Mouse (Mus musculus) intestine, postnatal 0 days (tissue): ENCODE data around the gene Pakap. TPM values are rescaled to one million over a fixed set of nuclear protein-coding genes. Genes with fewer than 3 reads are reported as not detected.

ENCODE experiments used
- ATAC-seq: fragments of 200-750 bp; cut with Nextera tagmentation; 2 replicates; pipeline ENCODE4 v1.8.0; 2017; ENCODE audit warnings: mild to moderate bottlenecking, moderate TSS enrichment, moderate library complexity
- H3K27ac ChIP-seq: fragments of 300-500 bp; sonication (generic); 2 replicates; pipeline ENCODE4 v1.5.1; 2014; ENCODE audit warnings: mild to moderate bottlenecking, low read depth, low read length, moderate library complexity
- H3K27me3 ChIP-seq: fragments of 300-500 bp; sonication (generic); replicated peaks from 2 replicates; pipeline ENCODE4 v1.6.1; 2014; ENCODE audit warnings: low read length, mixed read lengths; ENCODE audit not compliant: control insufficient read depth, insufficient read depth
- H3K36me3 ChIP-seq: fragments of 300-500 bp; sonication (generic); 2 replicates; pipeline ENCODE4 v1.6.1; 2014; ENCODE audit warnings: mild to moderate bottlenecking, moderate library complexity; ENCODE audit not compliant: control insufficient read depth, insufficient read depth
- H3K4me1 ChIP-seq: fragments of 300-500 bp; sonication (generic); replicated peaks from 2 replicates; pipeline ENCODE4 v1.6.1; 2014; ENCODE audit warnings: antibody characterized with exemption, low read length, mixed read lengths; ENCODE audit not compliant: control insufficient read depth, insufficient read depth
- H3K4me2 ChIP-seq: fragments of 300-500 bp; sonication (generic); replicated peaks from 2 replicates; pipeline ENCODE4 v1.6.1; 2014; ENCODE audit warnings: low read depth, mild to moderate bottlenecking, moderate library complexity
- H3K4me3 ChIP-seq: fragments of 300-500 bp; sonication (generic); 2 replicates; pipeline ENCODE4 v1.5.1; 2014; ENCODE audit warnings: low read depth, low read length
- H3K9ac ChIP-seq: fragments of 300-500 bp; sonication (generic); 2 replicates; pipeline ENCODE4 v1.6.1; 2014; ENCODE audit warnings: mild to moderate bottlenecking, low read depth, low read length
- H3K9me3 ChIP-seq: fragments of 300-500 bp; sonication (generic); 2 replicates; pipeline ENCODE4 v1.6.1; 2016; ENCODE audit warnings: mixed run types; ENCODE audit not compliant: control insufficient read depth
- CTCF ChIP-seq: sonication (generic); IDR thresholded peaks from 2 replicates; pipeline ENCODE4 v1.5.1; 2016; ENCODE audit warnings: low read depth, mild to moderate bottlenecking, control low read depth, antibody characterized with exemption, moderate library complexity
- WGBS: fragments of 180-500 bp; shearing (Covaris S2); extraction: QIAGEN DNeasy Blood & Tissue Kit; methylation state at CpG from one replicate; pipeline ENCODE4 v1.1.7; 2014; 5-methylcytosine and 5-hydroxymethylcytosine counted together
- polyA plus RNA-seq: library from polyadenylated mRNA; unstranded; fragments of >200 nt; fragmentation: Nextera tagmentation; extraction: Ambion mirVana; gene quantifications from 2 replicates; pipeline ENCODE4 v1.2.1, GENCODE M21; 2015

The Pakap gene
- polyA plus RNA-seq, 1 experiment from 2014 or later = 8.6 TPM

DNA sequence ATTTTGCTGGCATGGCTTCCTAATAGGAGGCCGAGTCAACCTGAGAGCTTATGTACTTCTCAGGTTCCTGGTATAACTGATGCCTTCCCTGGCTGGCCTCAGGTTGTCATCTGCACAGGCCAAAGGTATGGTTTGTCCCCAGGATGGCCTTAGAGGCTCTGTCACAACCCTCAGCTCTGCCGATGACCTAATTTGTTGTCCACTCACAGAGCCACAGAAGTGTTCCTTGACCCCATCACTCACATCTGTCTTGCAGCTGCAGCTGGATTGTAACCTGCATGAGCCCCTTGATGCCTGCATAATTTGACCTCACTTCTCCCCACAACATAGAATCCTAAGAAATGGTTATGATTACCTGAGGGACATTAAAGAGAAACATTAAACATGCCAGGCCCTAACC lies 56.8 kb downstream of the Pakap start:
- no peaks in the 10 kb centered on the region for H3K9me3 ChIP-seq
- no peak overlapping the region for H3K4me2 ChIP-seq
- 89% methylated on average over 2 of the region's 2 CpGs for WGBS
- H3K4me3 ChIP-seq = no peak overlapping the region
- ATAC-seq = no peak
- H3K27me3 ChIP-seq = no peaks in the 10 kb centered on the region
- TF ChIP-seq CTCF = no peak
- no peak overlapping the region for H3K27ac ChIP-seq
- no peaks in the 10 kb centered on the region for H3K4me1 ChIP-seq
- H3K9ac ChIP-seq = no peak overlapping the region
- H3K36me3 ChIP-seq = no peaks in the 10 kb centered on the region

DNA sequence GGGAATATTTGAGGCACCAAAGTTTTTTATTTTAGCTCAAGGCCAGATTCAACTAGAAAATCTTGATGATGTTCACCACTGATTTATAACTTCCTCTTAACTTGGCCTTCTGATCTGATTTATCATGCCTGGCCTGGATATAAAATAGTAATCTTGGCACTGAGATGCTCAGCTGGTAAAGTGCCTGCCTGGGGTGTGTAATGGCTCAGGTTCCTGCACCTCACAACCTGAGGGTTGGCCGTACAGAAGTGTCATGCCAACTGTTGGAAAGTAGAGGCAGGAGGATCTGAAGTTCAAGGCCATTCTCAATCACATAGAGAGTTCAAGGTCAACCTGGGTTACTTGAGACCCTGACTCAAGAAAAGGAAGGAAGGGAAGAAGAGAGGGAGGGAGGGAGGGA lies 57.3 kb downstream of the Pakap start:
- Histone ChIP-seq H3K27me3 (no peaks in the 10 kb centered on the region), H3K4me2 (no peak overlapping the region), H3K4me3 (no peak overlapping the region), H3K9ac (no peak overlapping the region), H3K27ac (no peak overlapping the region), H3K36me3 (no peaks in the 10 kb centered on the region), H3K9me3 (no peaks in the 10 kb centered on the region), H3K4me1 (no peaks in the 10 kb centered on the region)
- ATAC-seq = no peak
- no peak for TF ChIP-seq CTCF
- WGBS = 74% methylated on average over 1 of the region's 1 CpGs

- no peaks in the 10 kb centered on the region for H3K4me1 ChIP-seq
- no peak for ATAC-seq
- no peaks in the 10 kb centered on the region for H3K27me3 ChIP-seq
- H3K27ac ChIP-seq = no peak overlapping the region
- H3K4me2 ChIP-seq = no peak overlapping the region
- no peak for TF ChIP-seq CTCF
- H3K36me3 ChIP-seq = no peaks in the 10 kb centered on the region
- no peak overlapping the region for H3K4me3 ChIP-seq
- H3K9me3 ChIP-seq = no peaks in the 10 kb centered on the region
- WGBS = 67% methylated on average over 1 of the region's 1 CpGs
- no peak overlapping the region for H3K9ac ChIP-seq
Observed at GRCm38 (mm10) chr4:57625756-57626155, 57.8 kb downstream of the Pakap start.

- no peak overlapping the region for H3K27ac ChIP-seq
- no peak overlapping the region for H3K9ac ChIP-seq
- H3K4me1 ChIP-seq = no peaks in the 10 kb centered on the region
- no peak overlapping the region for H3K4me2 ChIP-seq
- H3K9me3 ChIP-seq = no peaks in the 10 kb centered on the region
- no peaks in the 10 kb centered on the region for H3K36me3 ChIP-seq
- H3K4me3 ChIP-seq = no peak overlapping the region
- TF ChIP-seq CTCF = no peak
- ATAC-seq = no peak
- no peaks in the 10 kb centered on the region for H3K27me3 ChIP-seq
- 96% methylated on average over 5 of the region's 5 CpGs for WGBS
Observed at GRCm38 (mm10) chr4:57626921-57627320, 58.9 kb downstream of the Pakap start.

DNA sequence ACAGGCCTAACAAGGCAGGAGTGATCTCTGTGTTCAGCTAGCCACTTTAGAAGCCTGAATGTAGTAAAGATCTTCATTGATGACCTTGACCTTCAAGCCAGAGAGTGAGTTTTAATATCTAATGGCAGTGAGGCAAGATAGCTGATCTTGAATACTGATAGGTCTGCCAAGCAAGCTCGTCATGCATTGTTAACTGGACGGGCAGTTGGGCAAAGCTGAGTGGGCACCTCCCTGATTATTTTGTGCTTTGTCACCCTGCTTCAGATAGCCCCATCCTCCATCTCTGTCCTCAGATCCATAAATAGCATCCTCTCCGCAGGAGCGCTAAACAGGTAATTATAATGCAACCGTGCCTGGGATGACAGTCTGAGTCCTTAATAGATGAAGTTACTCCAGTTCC lies 64.4 kb downstream of the Pakap start:
- no peak for TF ChIP-seq CTCF
- ATAC-seq = no peak
- no peaks in the 10 kb centered on the region for H3K36me3 ChIP-seq
- no peak overlapping the region for H3K4me2 ChIP-seq
- no peak overlapping the region for H3K27ac ChIP-seq
- H3K4me3 ChIP-seq = no peak overlapping the region
- H3K4me1 ChIP-seq = no peaks in the 10 kb centered on the region
- H3K9me3 ChIP-seq = no peaks in the 10 kb centered on the region
- no peak overlapping the region for H3K9ac ChIP-seq
- H3K27me3 ChIP-seq = no peaks in the 10 kb centered on the region
- WGBS = 90% methylated on average over 5 of the region's 5 CpGs

- Histone ChIP-seq H3K4me1 (no peaks in the 10 kb centered on the region), H3K9ac (no peak overlapping the region), H3K27ac (no peak overlapping the region), H3K4me2 (no peak overlapping the region), H3K27me3 (no peaks in the 10 kb centered on the region), H3K4me3 (no peak overlapping the region), H3K9me3 (no peaks in the 10 kb centered on the region), H3K36me3 (no peaks in the 10 kb centered on the region)
- ATAC-seq = no peak
- no peak for TF ChIP-seq CTCF
- 93% methylated on average over 7 of the region's 7 CpGs for WGBS
Observed at GRCm38 (mm10) chr4:57633052-57633451, 65.1 kb downstream of the Pakap start.

DNA sequence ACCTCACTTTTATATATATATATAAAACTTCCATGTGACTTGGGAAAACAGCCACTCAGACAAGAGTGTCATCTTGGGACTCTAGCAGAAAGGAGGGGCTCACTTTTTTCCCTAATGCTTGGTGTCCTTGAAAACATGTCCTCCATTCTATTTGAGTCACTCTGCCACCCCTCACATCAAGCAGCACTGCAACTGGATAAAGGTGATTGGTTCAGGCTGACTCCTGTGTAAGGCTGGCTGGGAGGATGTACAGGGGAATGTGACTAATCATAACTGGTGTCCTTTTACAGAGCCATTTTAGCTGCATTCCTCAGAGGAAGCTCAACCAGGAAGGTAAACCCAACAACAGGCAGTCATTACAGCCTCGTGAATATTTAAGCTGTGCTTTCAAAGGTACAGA lies 67.0 kb downstream of the Pakap start:
- no peaks in the 10 kb centered on the region for H3K27me3 ChIP-seq
- H3K9me3 ChIP-seq = no peaks in the 10 kb centered on the region
- ATAC-seq = no peak
- no peaks in the 10 kb centered on the region for H3K4me1 ChIP-seq
- H3K4me3 ChIP-seq = no peak overlapping the region
- H3K27ac ChIP-seq = no peak overlapping the region
- H3K4me2 ChIP-seq = no peak overlapping the region
- 60% methylated on average over 1 of the region's 1 CpGs for WGBS
- TF ChIP-seq CTCF = no peak
- no peaks in the 10 kb centered on the region for H3K36me3 ChIP-seq
- H3K9ac ChIP-seq = no peak overlapping the region
